In genomic region chr16:5136505-5136904, GRCm38 (mm10) we compare ENCODE assay signal across 10 mouse cellular contexts. TPM values are rescaled to one million over a fixed set of nuclear protein-coding genes. Genes with fewer than 3 reads are reported as not detected.
DNase-seq lines count a peak whose midpoint lies in the region; ATAC-seq lines count a peak whose summit lies in the region.
"Had no signal": no experiment of that assay in that cellular context is flagged by ENCODE, and none has a peak within 500 bp of the region (broad histone marks: within the 10 kb centered on the region; RNA-seq: fewer than 3 reads in every experiment).

No protein-coding gene starts in this region.

- no peaks in the 10 kb centered on the region for H3K9me3 ChIP-seq in heart, embryonic 14.5 days (ENCODE audit: control insufficient read depth, low read length)
- no peaks in the 10 kb centered on the region for H3K9me3 ChIP-seq in liver, embryonic 11.5 days (ENCODE audit: control insufficient read depth, low read length)
- H3K9me3 ChIP-seq: heart, embryonic 13.5 days; neural tube, embryonic 13.5 days had no signal

- no peak overlapping the region for H3K27ac ChIP-seq in heart, embryonic 14.5 days (replicated peaks in 1 of 2; ENCODE audit: control insufficient read depth in 1 of 2, insufficient read depth in 1 of 2, low read depth in 2 of 2, low read length in 2 of 2)
- H3K27ac ChIP-seq in liver, embryonic 11.5 days (ENCODE audit: low read depth, low read length), result no peak overlapping the region
- H3K27ac ChIP-seq: neural tube, embryonic 13.5 days had no signal

- peak; percentile 81 for DNase-seq in 416B (ENCODE audit: low read depth)
- DNase-seq in adrenal gland, adult 2 months, result peak; percentile 92
- DNase-seq in liver, embryonic 11.5 days (ENCODE audit: low spot score), result no peak
- peak; percentile 90 for DNase-seq in urinary bladder, postnatal 14 days (ENCODE audit: low spot score)
- no peak for DNase-seq in cerebellum, adult 8-10 months
- no peak for DNase-seq in layer of hippocampus, adult 18-20 months (ENCODE audit: low spot score in 2 of 2)
- no peak for DNase-seq in layer of hippocampus, postnatal 14 days (ENCODE audit: low spot score in 2 of 2)

- no peak overlapping the region for H3K4me3 ChIP-seq in heart, embryonic 14.5 days (ENCODE audit: control insufficient read depth in 1 of 2, insufficient read depth in 1 of 2, low read depth in 1 of 2, low read length in 2 of 2)
- no peak overlapping the region for H3K4me3 ChIP-seq in liver, embryonic 11.5 days (ENCODE audit: low read depth, low read length)
- H3K4me3 ChIP-seq: heart, embryonic 13.5 days; neural tube, embryonic 13.5 days had no signal

- H3K9ac ChIP-seq in heart, embryonic 14.5 days (ENCODE audit: low read length), result peak overlapping the region; percentile 7; the same call in 1 of the 2 replicates
- no peak overlapping the region for H3K9ac ChIP-seq in liver, embryonic 11.5 days (ENCODE audit: low read depth, low read length)
- H3K9ac ChIP-seq: heart, embryonic 13.5 days; neural tube, embryonic 13.5 days had no signal

- no peak overlapping the region for H3K4me2 ChIP-seq in heart, embryonic 14.5 days (ENCODE audit: low read length)
- no peak overlapping the region for H3K4me2 ChIP-seq in liver, embryonic 11.5 days
- H3K4me2 ChIP-seq: heart, embryonic 13.5 days; neural tube, embryonic 13.5 days had no signal

- H3K36me3 ChIP-seq in heart, embryonic 14.5 days (ENCODE audit: control insufficient read depth, insufficient read depth, low read length), result no peaks in the 10 kb centered on the region
- no peaks in the 10 kb centered on the region for H3K36me3 ChIP-seq in liver, embryonic 11.5 days (ENCODE audit: control insufficient read depth, insufficient read depth, low read length)
- H3K36me3 ChIP-seq: heart, embryonic 13.5 days; neural tube, embryonic 13.5 days had no signal

- peak; percentile 11 for ATAC-seq in heart, embryonic 14.5 days (ENCODE audit: insufficient number of reproducible peaks, insufficient read depth, low FRiP score, low read depth)
- 0 out of 2 replicates have a peak, but pooled peaks have one; percentile 18 for ATAC-seq in liver, embryonic 11.5 days (replicated peaks; ENCODE audit: low FRiP score)

- 21% methylated on average over 4 of the region's 4 CpGs for WGBS in heart, embryonic 14.5 days
- 26% methylated on average over 4 of the region's 4 CpGs for WGBS in liver, embryonic 11.5 days

- peaks cover 20% of the 10 kb centered on the region for H3K27me3 ChIP-seq in heart, embryonic 14.5 days (ENCODE audit: control insufficient read depth, insufficient read depth, low read length)
- H3K27me3 ChIP-seq in liver, embryonic 11.5 days (replicated peaks; ENCODE audit: control insufficient read depth, insufficient read depth, low read length), result peaks cover 20% of the 10 kb centered on the region

- peaks cover 34 to 43% of the 10 kb centered on the region in 2 experiments for H3K4me1 ChIP-seq in heart, embryonic 14.5 days (ENCODE audit: control insufficient read depth in 2 of 2, insufficient read depth in 2 of 2, low read length in 2 of 2)
- H3K4me1 ChIP-seq in liver, embryonic 11.5 days (replicated peaks; ENCODE audit: control insufficient read depth, insufficient read depth, low read length), result peaks cover 4% of the 10 kb centered on the region; the same call in 1 of the 2 replicates

RNA-seq across cellular contexts. Expression of gene Ppl, which starts 4.3 kb away (rescaled TPM):
- total RNA-seq in adrenal gland, adult 2 months (2021), result 1 to 10 TPM; 2.0 to 6.5 TPM
- 0.59 and 0.66 TPM in 2 replicates for polyA plus RNA-seq in adrenal gland, adult 2 months (2012; rRNA removed)
- polyA plus RNA-seq in heart, embryonic 14.5 days (2014; fragmentation: Nextera tagmentation; extraction: Ambion mirVana), result 1.3 and 1.6 TPM in 2 replicates
- 0.83 and 1.1 TPM in 2 replicates for polyA plus RNA-seq in liver, embryonic 11.5 days (2014; fragmentation: Nextera tagmentation; extraction: Ambion mirVana)
- total RNA-seq in layer of hippocampus, adult 18-20 months (2021), result 1 to 10 TPM; 3.3 to 4.1 TPM
- total RNA-seq in layer of hippocampus, postnatal 14 days (2021), result under 1 TPM; 0.91 to 0.99 TPM

RNA-seq across cellular contexts. Expression of gene Sec14l5, which starts 10.4 kb away (rescaled TPM):
- under 1 TPM in 1 of 2 experiments, not detected in 1; 0.07 TPM for total RNA-seq in adrenal gland, adult 2 months (2021)
- 0.13 and 0.15 TPM in 2 replicates for polyA plus RNA-seq in adrenal gland, adult 2 months (2012; rRNA removed)
- 0.03 TPM in 1 of 2 replicates, not detected in the other for polyA plus RNA-seq in heart, embryonic 14.5 days (2014; fragmentation: Nextera tagmentation; extraction: Ambion mirVana)
- polyA plus RNA-seq in liver, embryonic 11.5 days (2014; fragmentation: Nextera tagmentation; extraction: Ambion mirVana), result not detected in 2 replicates
- total RNA-seq in layer of hippocampus, adult 18-20 months (2021), result 10 to 100 TPM in 1 of 2 experiments, 1 to 10 TPM in 1; 7.3 to 10.6 TPM
- total RNA-seq in layer of hippocampus, postnatal 14 days (2021), result 1 to 10 TPM; 2.4 to 3.4 TPM

Comparison
In these comparisons a context has a peak if more than half of its experiments do, and no peak if none do; other contexts are left out.
1. DNase-seq: peak in 416B (single experiment), adrenal gland, adult 2 months (single experiment) and urinary bladder, postnatal 14 days (single experiment); none in liver, embryonic 11.5 days (single experiment), cerebellum, adult 8-10 months (single experiment), layer of hippocampus, adult 18-20 months (0 of 2) and layer of hippocampus, postnatal 14 days (0 of 2).